Mouse (Mus musculus) hindbrain, embryonic 15.5 days (tissue): ENCODE measurements around the gene Erlin1. TPM values are rescaled to one million over a fixed set of nuclear protein-coding genes. Genes with fewer than 3 reads are reported as not detected.

Experiments used
- ATAC-seq: fragments of 200-750 bp; cut with Nextera tagmentation; 2 replicates; pipeline ENCODE4 v1.8.0; 2017; ENCODE audit warnings: low read depth, moderate number of reproducible peaks, moderate TSS enrichment; ENCODE audit not compliant: low FRiP score
- H3K27ac ChIP-seq: fragments of 300-500 bp; sonication (generic); replicated peaks from 2 replicates; pipeline ENCODE4 v1.5.1; 2015; ENCODE audit warnings: mild to moderate bottlenecking, inconsistent platforms
- H3K27me3 ChIP-seq: fragments of 300-500 bp; sonication (generic); 2 replicates; pipeline ENCODE4 v1.6.1; 2015; ENCODE audit warnings: control low read depth, inconsistent platforms
- H3K36me3 ChIP-seq: fragments of 300-500 bp; sonication (generic); 2 replicates; pipeline ENCODE4 v1.6.1; 2015; ENCODE audit warnings: control low read depth, inconsistent platforms
- H3K4me1 ChIP-seq: fragments of 300-500 bp; sonication (generic); replicated peaks from 2 replicates; pipeline ENCODE4 v1.6.1; 2015; ENCODE audit warnings: control low read depth, inconsistent platforms
- H3K4me2 ChIP-seq: fragments of 300-500 bp; sonication (generic); 2 replicates; pipeline ENCODE4 v1.6.1; 2015; ENCODE audit warnings: moderate library complexity, mild to moderate bottlenecking, inconsistent platforms
- H3K4me3 ChIP-seq: fragments of 300-500 bp; sonication (generic); 2 replicates; pipeline ENCODE4 v1.5.1; 2015; ENCODE audit warnings: mild to moderate bottlenecking, inconsistent platforms
- H3K9ac ChIP-seq: fragments of 300-500 bp; sonication (generic); 2 replicates; pipeline ENCODE4 v1.6.1; 2015; ENCODE audit warnings: inconsistent platforms
- H3K9me3 ChIP-seq: fragments of 300-500 bp; sonication (generic); 2 replicates; pipeline ENCODE4 v1.6.1; 2016; ENCODE audit warnings: control low read depth, inconsistent platforms
- WGBS: fragments of 180-500 bp; shearing (Covaris S2); methylation state at CpG from one replicate; pipeline ENCODE4 v1.1.7; 2015; 5-methylcytosine and 5-hydroxymethylcytosine counted together
- polyA plus RNA-seq: library from polyadenylated mRNA; unstranded; fragments of >200 nt; fragmentation: Nextera tagmentation; extraction: Ambion mirVana; gene quantifications from 2 replicates; pipeline ENCODE4 v1.2.1, GENCODE M21; 2015

Erlin1 gene
- polyA plus RNA-seq, 1 experiment from 2014 or later = 21.6 TPM

- H3K27me3 ChIP-seq = no peaks in the 10 kb centered on the region
- no peak overlapping the region for H3K9ac ChIP-seq
- H3K27ac ChIP-seq = no peak overlapping the region
- H3K36me3 ChIP-seq = peaks cover 64% of the 10 kb centered on the region
- 86% methylated on average over 2 of the region's 2 CpGs for WGBS
- ATAC-seq = no peak
- H3K9me3 ChIP-seq = no peaks in the 10 kb centered on the region
- no peak overlapping the region for H3K4me2 ChIP-seq
- no peaks in the 10 kb centered on the region for H3K4me1 ChIP-seq
- no peak overlapping the region for H3K4me3 ChIP-seq
Measured at GRCm38 (mm10) chr19:44080920-44081319, 11.3 kb upstream of the Erlin1 start.

GRCm38 (mm10) chr19:44080023-44080422 lies 10.4 kb upstream of the Erlin1 start:
- Histone ChIP-seq H3K9ac (no peak overlapping the region), H3K4me1 (no peaks in the 10 kb centered on the region), H3K4me3 (no peak overlapping the region), H3K9me3 (no peaks in the 10 kb centered on the region), H3K27ac (no peak overlapping the region), H3K4me2 (no peak overlapping the region), H3K27me3 (no peaks in the 10 kb centered on the region), H3K36me3 (peaks cover 66% of the 10 kb centered on the region)
- ATAC-seq = no peak
- WGBS = 79% methylated on average over 2 of the region's 2 CpGs

- 91% methylated on average over 4 of the region's 4 CpGs for WGBS
- H3K4me1 ChIP-seq = no peaks in the 10 kb centered on the region
- no peak overlapping the region for H3K4me2 ChIP-seq
- H3K4me3 ChIP-seq = no peak overlapping the region
- H3K9ac ChIP-seq = no peak overlapping the region
- no peak overlapping the region for H3K27ac ChIP-seq
- H3K36me3 ChIP-seq = peaks cover 61% of the 10 kb centered on the region
- no peaks in the 10 kb centered on the region for H3K27me3 ChIP-seq
- H3K9me3 ChIP-seq = no peaks in the 10 kb centered on the region
- no peak for ATAC-seq
Measured at GRCm38 (mm10) chr19:44077024-44077423, 7.4 kb upstream of the Erlin1 start.

- Histone ChIP-seq H3K9me3 (no peaks in the 10 kb centered on the region), H3K27ac (no peak overlapping the region), H3K4me1 (no peaks in the 10 kb centered on the region), H3K27me3 (no peaks in the 10 kb centered on the region), H3K4me3 (no peak overlapping the region), H3K36me3 (peaks cover 61% of the 10 kb centered on the region), H3K4me2 (no peak overlapping the region), H3K9ac (no peak overlapping the region)
- 90% methylated on average over 9 of the region's 9 CpGs for WGBS
- ATAC-seq = no peak
Measured at GRCm38 (mm10) chr19:44076457-44076856, 6.9 kb upstream of the Erlin1 start.

GRCm38 (mm10) chr19:44074986-44075385 lies 5.4 kb upstream of the Erlin1 start:
- H3K4me3 ChIP-seq = no peak overlapping the region
- no peaks in the 10 kb centered on the region for H3K9me3 ChIP-seq
- H3K36me3 ChIP-seq = peaks cover 52% of the 10 kb centered on the region
- H3K9ac ChIP-seq = no peak overlapping the region
- H3K27ac ChIP-seq = no peak overlapping the region
- H3K4me1 ChIP-seq = peaks cover 2% of the 10 kb centered on the region; the same call in 1 of the 2 replicates
- no peaks in the 10 kb centered on the region for H3K27me3 ChIP-seq
- 84% methylated on average over 11 of the region's 11 CpGs for WGBS
- H3K4me2 ChIP-seq = no peak overlapping the region
- no peak for ATAC-seq

- ATAC-seq = no peak
- Histone ChIP-seq H3K9ac (no peak overlapping the region), H3K4me1 (peaks cover 19% of the 10 kb centered on the region), H3K36me3 (peaks cover 20% of the 10 kb centered on the region), H3K4me2 (no peak overlapping the region), H3K27ac (no peak overlapping the region), H3K9me3 (no peaks in the 10 kb centered on the region), H3K27me3 (no peaks in the 10 kb centered on the region), H3K4me3 (no peak overlapping the region)
- WGBS = 64% methylated on average over 5 of the region's 5 CpGs
Measured at GRCm38 (mm10) chr19:44071166-44071565, 1.6 kb upstream of the Erlin1 start.

GRCm38 (mm10) chr19:44069914-44070232 lies 288 bp upstream of the Erlin1 start:
- Histone ChIP-seq H3K27me3 (no peaks in the 10 kb centered on the region), H3K27ac (peak overlapping the region; percentile 80), H3K4me2 (peak overlapping the region; percentile 66), H3K4me3 (peak overlapping the region; percentile 76), H3K4me1 (peaks cover 19% of the 10 kb centered on the region), H3K9me3 (no peaks in the 10 kb centered on the region), H3K9ac (peak overlapping the region; percentile 83), H3K36me3 (peaks cover 13% of the 10 kb centered on the region)
- WGBS = 9% methylated on average over 4 of the region's 4 CpGs
- no peak for ATAC-seq

GRCm38 (mm10) chr19:44068232-44068631 lies 1.4 kb downstream of the Erlin1 start:
- 85% methylated on average over 4 of the region's 4 CpGs for WGBS
- peak overlapping the region; percentile 83; the same call in 1 of the 2 replicates for H3K9ac ChIP-seq
- peaks cover 19% of the 10 kb centered on the region for H3K4me1 ChIP-seq
- H3K4me3 ChIP-seq = peak overlapping the region; percentile 76
- H3K4me2 ChIP-seq = peak overlapping the region; percentile 66
- 0 out of 2 replicates have a peak, but pooled peaks cover 12% of the 10 kb centered on the region for H3K36me3 ChIP-seq
- H3K27me3 ChIP-seq = no peaks in the 10 kb centered on the region
- no peak overlapping the region for H3K27ac ChIP-seq
- no peaks in the 10 kb centered on the region for H3K9me3 ChIP-seq
- ATAC-seq = no peak

GRCm38 (mm10) chr19:44067323-44068049 lies 2.1 kb downstream of the Erlin1 start:
- H3K4me1 ChIP-seq = peaks cover 19% of the 10 kb centered on the region
- H3K9me3 ChIP-seq = no peaks in the 10 kb centered on the region
- peaks cover 9% of the 10 kb centered on the region; the same call in 1 of the 2 replicates for H3K36me3 ChIP-seq
- no peaks in the 10 kb centered on the region for H3K27me3 ChIP-seq
- H3K9ac ChIP-seq = no peak overlapping the region
- no peak for ATAC-seq
- WGBS = 86% methylated on average over 9 of the region's 9 CpGs
- H3K27ac ChIP-seq = no peak overlapping the region
- no peak overlapping the region for H3K4me2 ChIP-seq
- no peak overlapping the region for H3K4me3 ChIP-seq

GRCm38 (mm10) chr19:44064734-44065133 lies 4.9 kb downstream of the Erlin1 start:
- Histone ChIP-seq H3K9ac (no peak overlapping the region), H3K9me3 (no peaks in the 10 kb centered on the region), H3K27me3 (no peaks in the 10 kb centered on the region), H3K4me1 (peaks cover 16% of the 10 kb centered on the region), H3K4me2 (no peak overlapping the region), H3K4me3 (no peak overlapping the region), H3K27ac (no peak overlapping the region), H3K36me3 (peaks cover 23% of the 10 kb centered on the region)
- ATAC-seq = no peak
- 98% methylated on average over 2 of the region's 2 CpGs for WGBS

- Histone ChIP-seq H3K4me3 (no peak overlapping the region), H3K4me1 (peaks cover 14% of the 10 kb centered on the region), H3K27me3 (no peaks in the 10 kb centered on the region), H3K4me2 (no peak overlapping the region), H3K36me3 (peaks cover 30% of the 10 kb centered on the region), H3K27ac (no peak overlapping the region), H3K9me3 (no peaks in the 10 kb centered on the region), H3K9ac (no peak overlapping the region)
- WGBS = 90% methylated on average over 7 of the region's 7 CpGs
- no peak for ATAC-seq
Measured at GRCm38 (mm10) chr19:44063773-44064172, 5.8 kb downstream of the Erlin1 start.

- peaks cover 49% of the 10 kb centered on the region for H3K36me3 ChIP-seq
- no peaks in the 10 kb centered on the region for H3K27me3 ChIP-seq
- no peak overlapping the region for H3K9ac ChIP-seq
- no peak for ATAC-seq
- no peak overlapping the region for H3K4me2 ChIP-seq
- no peak overlapping the region for H3K4me3 ChIP-seq
- no peaks in the 10 kb centered on the region for H3K9me3 ChIP-seq
- H3K27ac ChIP-seq = no peak overlapping the region
- no peaks in the 10 kb centered on the region for H3K4me1 ChIP-seq
- 91% methylated on average over 3 of the region's 3 CpGs for WGBS
Measured at GRCm38 (mm10) chr19:44060226-44060625, 9.4 kb downstream of the Erlin1 start.
